Mouse (Mus musculus): ENCODE measurements at regions not wholly inside any gene's neighbourhood (a gene's known extent, or its start where the extent isn't known, plus 50 kb on each side); places are given as distances from the start of the nearest gene placed in this dataset.

- no peak overlapping the region for H3K9ac ChIP-seq (ENCODE audit: low read depth, low read length)
- no peaks in the 10 kb centered on the region for H3K27me3 ChIP-seq (ENCODE audit: control insufficient read depth, insufficient read depth, low read length)
- H3K4me1 ChIP-seq (ENCODE audit: control insufficient read depth, insufficient read depth, low read length): no peaks in the 10 kb centered on the region
- no peaks in the 10 kb centered on the region for H3K36me3 ChIP-seq (ENCODE audit: control insufficient read depth, insufficient read depth, low read length)
- no peak for DNase-seq
- H3K79me2 ChIP-seq (replicated peaks; ENCODE audit: control insufficient read depth, insufficient read depth, low read length): no peaks in the 10 kb centered on the region
- TF ChIP-seq CTCF (IDR thresholded peaks at IDR 0.05) (no peak), EP300 (IDR thresholded peaks at IDR 0.05; ENCODE audit: insufficient read depth, low read depth, low read length) (no peak), POLR2A (IDR thresholded peaks at IDR 0.05; ENCODE audit: insufficient read depth, low read depth, low read length) (no peak)
- H3K4me3 ChIP-seq: no peak overlapping the region
- H3K27ac ChIP-seq: no peak overlapping the region
- 77% methylated on average over 4 of the region's 4 CpGs for WGBS
- intact Hi-C loops (cut with DNase I): no loop called here
Measured at GRCm38 (mm10) chr7:129049726-129050125, 207.1 kb upstream of the Plpp4 start.

GRCm38 (mm10) chr7:129050675-129051074 is 206.2 kb upstream of the Plpp4 start:
- TF ChIP-seq CTCF (IDR thresholded peaks at IDR 0.05) (no peak), EP300 (IDR thresholded peaks at IDR 0.05; ENCODE audit: insufficient read depth, low read depth, low read length) (no peak), POLR2A (IDR thresholded peaks at IDR 0.05; ENCODE audit: insufficient read depth, low read depth, low read length) (no peak)
- H3K27ac ChIP-seq: no peak overlapping the region
- 69% methylated on average over 1 of the region's 1 CpGs for WGBS
- intact Hi-C loops (cut with DNase I): no loop called here
- no peaks in the 10 kb centered on the region for H3K79me2 ChIP-seq (replicated peaks; ENCODE audit: control insufficient read depth, insufficient read depth, low read length)
- no peaks in the 10 kb centered on the region for H3K27me3 ChIP-seq (ENCODE audit: control insufficient read depth, insufficient read depth, low read length)
- no peak overlapping the region for H3K9ac ChIP-seq (ENCODE audit: low read depth, low read length)
- no peak overlapping the region for H3K4me3 ChIP-seq
- no peaks in the 10 kb centered on the region for H3K4me1 ChIP-seq (ENCODE audit: control insufficient read depth, insufficient read depth, low read length)
- DNase-seq: no peak
- no peaks in the 10 kb centered on the region for H3K36me3 ChIP-seq (ENCODE audit: control insufficient read depth, insufficient read depth, low read length)

GRCm38 (mm10) chr7:129066891-129067290 is 189.9 kb upstream of the Plpp4 start:
- Histone ChIP-seq H3K36me3 (ENCODE audit: control insufficient read depth, insufficient read depth, low read length) (no peaks in the 10 kb centered on the region), H3K4me3 (no peak overlapping the region), H3K4me1 (ENCODE audit: control insufficient read depth, insufficient read depth, low read length) (no peaks in the 10 kb centered on the region), H3K27ac (no peak overlapping the region), H3K27me3 (ENCODE audit: control insufficient read depth, insufficient read depth, low read length) (no peaks in the 10 kb centered on the region), H3K9ac (ENCODE audit: low read depth, low read length) (no peak overlapping the region), H3K79me2 (replicated peaks; ENCODE audit: control insufficient read depth, insufficient read depth, low read length) (no peaks in the 10 kb centered on the region)
- TF ChIP-seq POLR2A (IDR thresholded peaks at IDR 0.05; ENCODE audit: insufficient read depth, low read depth, low read length) (no peak), CTCF (IDR thresholded peaks at IDR 0.05) (no peak), EP300 (IDR thresholded peaks at IDR 0.05; ENCODE audit: insufficient read depth, low read depth, low read length) (no peak)
- WGBS: 76% methylated on average over 2 of the region's 2 CpGs
- intact Hi-C loops (cut with DNase I): no loop called here
- DNase-seq: no peak

GRCm38 (mm10) chr7:129068137-129068536 is 188.7 kb upstream of the Plpp4 start:
- no peak overlapping the region for H3K4me3 ChIP-seq
- WGBS: 50% methylated on average over 4 of the region's 4 CpGs
- H3K79me2 ChIP-seq (replicated peaks; ENCODE audit: control insufficient read depth, insufficient read depth, low read length): no peaks in the 10 kb centered on the region
- DNase-seq: no peak
- H3K36me3 ChIP-seq (ENCODE audit: control insufficient read depth, insufficient read depth, low read length): no peaks in the 10 kb centered on the region
- TF ChIP-seq EP300 (IDR thresholded peaks at IDR 0.05; ENCODE audit: insufficient read depth, low read depth, low read length): no peak
- TF ChIP-seq POLR2A (IDR thresholded peaks at IDR 0.05; ENCODE audit: insufficient read depth, low read depth, low read length): no peak
- TF ChIP-seq CTCF (IDR thresholded peaks at IDR 0.05): no peak
- H3K9ac ChIP-seq (ENCODE audit: low read depth, low read length): no peak overlapping the region
- H3K27ac ChIP-seq: no peak overlapping the region
- intact Hi-C loops (cut with DNase I): no loop called here
- no peaks in the 10 kb centered on the region for H3K27me3 ChIP-seq (ENCODE audit: control insufficient read depth, insufficient read depth, low read length)
- H3K4me1 ChIP-seq (ENCODE audit: control insufficient read depth, insufficient read depth, low read length): no peaks in the 10 kb centered on the region

GRCm38 (mm10) chr7:129079786-129080185 is 177.0 kb upstream of the Plpp4 start:
- Histone ChIP-seq H3K79me2 (replicated peaks; ENCODE audit: control insufficient read depth, insufficient read depth, low read length) (no peaks in the 10 kb centered on the region), H3K9ac (ENCODE audit: low read depth, low read length) (no peak overlapping the region), H3K4me3 (no peak overlapping the region), H3K27ac (no peak overlapping the region), H3K27me3 (ENCODE audit: control insufficient read depth, insufficient read depth, low read length) (no peaks in the 10 kb centered on the region), H3K4me1 (ENCODE audit: control insufficient read depth, insufficient read depth, low read length) (no peaks in the 10 kb centered on the region), H3K36me3 (ENCODE audit: control insufficient read depth, insufficient read depth, low read length) (no peaks in the 10 kb centered on the region)
- intact Hi-C loops (cut with DNase I): no loop called here
- TF ChIP-seq CTCF (IDR thresholded peaks at IDR 0.05) (no peak), POLR2A (IDR thresholded peaks at IDR 0.05; ENCODE audit: insufficient read depth, low read depth, low read length) (no peak), EP300 (IDR thresholded peaks at IDR 0.05; ENCODE audit: insufficient read depth, low read depth, low read length) (no peak)
- DNase-seq: no peak
- WGBS: 65% methylated on average over 6 of the region's 6 CpGs

- Histone ChIP-seq H3K4me3 (no peak overlapping the region), H3K4me1 (ENCODE audit: control insufficient read depth, insufficient read depth, low read length) (no peaks in the 10 kb centered on the region), H3K79me2 (replicated peaks; ENCODE audit: control insufficient read depth, insufficient read depth, low read length) (no peaks in the 10 kb centered on the region), H3K27me3 (ENCODE audit: control insufficient read depth, insufficient read depth, low read length) (no peaks in the 10 kb centered on the region), H3K36me3 (ENCODE audit: control insufficient read depth, insufficient read depth, low read length) (no peaks in the 10 kb centered on the region), H3K27ac (no peak overlapping the region), H3K9ac (ENCODE audit: low read depth, low read length) (no peak overlapping the region)
- DNase-seq: no peak
- 57% methylated on average over 4 of the region's 4 CpGs for WGBS
- no peak for TF ChIP-seq CTCF (IDR thresholded peaks at IDR 0.05)
- no peak for TF ChIP-seq POLR2A (IDR thresholded peaks at IDR 0.05; ENCODE audit: insufficient read depth, low read depth, low read length)
- TF ChIP-seq EP300 (IDR thresholded peaks at IDR 0.05; ENCODE audit: insufficient read depth, low read depth, low read length): no peak
- intact Hi-C loops (cut with DNase I): no loop called here
Measured at GRCm38 (mm10) chr7:129091441-129091840, 165.4 kb upstream of the Plpp4 start.
